Mouse (Mus musculus): Measurements from ENCODE around the gene Bcar3. TPM values are rescaled to one million over a fixed set of nuclear protein-coding genes. Genes with fewer than 3 reads are reported as not detected.

Bcar3 gene
- total and polyA plus RNA-seq, 3 experiments, result not detected

DNA sequence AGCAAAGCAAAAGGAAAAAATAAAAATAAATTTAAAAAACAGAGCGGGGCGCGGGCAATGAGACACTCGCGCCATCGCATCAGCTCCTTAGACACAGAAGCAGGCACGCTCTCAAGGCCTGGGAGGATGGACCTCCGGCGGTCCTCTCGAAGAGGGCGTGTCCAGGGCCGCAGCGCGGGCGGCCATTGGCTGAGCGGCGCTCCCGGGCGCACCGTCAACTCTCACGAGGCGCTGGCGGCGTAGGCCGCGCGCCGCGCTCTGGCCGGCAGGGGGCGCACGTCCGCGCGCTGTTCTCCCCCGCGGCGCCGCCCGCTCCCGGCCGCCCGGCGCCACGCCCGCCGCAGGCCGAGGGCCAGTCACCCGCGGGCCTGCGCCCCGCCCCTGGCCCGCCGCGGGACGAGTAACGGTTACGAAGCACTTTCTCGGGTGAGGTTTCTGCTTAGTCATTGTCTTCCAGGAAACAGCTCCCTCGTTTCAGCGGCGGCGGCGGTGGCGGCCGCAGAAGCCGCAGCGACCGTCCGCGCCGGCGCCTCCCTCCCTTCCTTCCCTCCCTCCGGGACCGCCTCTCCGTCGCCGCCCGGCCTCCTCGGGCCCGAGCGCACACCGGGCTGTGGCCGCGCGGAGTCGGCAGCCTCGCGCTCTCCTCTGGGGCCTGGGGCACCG lies 48.6 kb upstream of the Bcar3 start, which contains the start of gene Gclm (continued):
- TF ChIP-seq MYB (IDR thresholded peaks at IDR 0.05; ENCODE audit: low read depth, low read length) (peak; percentile 83), POLR2AphosphoS2 (IDR thresholded peaks at IDR 0.05; ENCODE audit: low read length) (peak; percentile 66; the same call in 1 of the 2 replicates), MAZ (IDR thresholded peaks at IDR 0.05; ENCODE audit: low read depth, low read length) (peak; percentile 19; the same call in 1 of the 2 replicates)

DNA sequence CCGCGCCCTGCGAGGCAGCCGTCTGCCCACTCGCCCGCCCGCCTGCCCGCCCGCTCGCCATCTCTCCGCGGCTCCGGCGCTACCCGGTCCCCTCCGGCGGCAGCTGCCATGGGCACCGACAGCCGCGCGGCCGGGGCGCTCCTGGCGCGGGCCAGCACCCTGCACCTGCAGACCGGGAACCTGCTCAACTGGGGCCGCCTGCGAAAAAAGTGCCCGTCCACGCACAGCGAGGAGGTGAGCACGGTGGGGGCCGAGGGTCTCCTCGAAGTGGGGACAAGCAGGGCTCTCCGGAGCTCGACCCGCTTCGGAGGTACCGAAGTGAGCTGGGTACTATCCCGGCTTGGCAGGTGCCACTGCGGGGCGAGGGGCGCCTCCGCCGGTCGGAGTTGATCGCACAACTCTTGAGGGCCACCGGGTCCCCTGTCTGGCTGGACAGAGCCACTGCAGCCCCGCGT lies 48.0 kb upstream of the Bcar3 start:
- H3K9ac ChIP-seq (ENCODE audit: control insufficient read depth, low read depth, low read length, poor library complexity, severe bottlenecking), result peak overlapping the region; percentile 89
- H3K4me1 ChIP-seq (ENCODE audit: control insufficient read depth in 1 of 2, insufficient read depth in 2 of 2, low read length in 2 of 2), result peaks cover 12 to 25% of the 10 kb centered on the region in 2 experiments
- peak overlapping the region; percentile 79 to 99 for H3K4me3 ChIP-seq (ENCODE audit: control insufficient read depth in 1 of 2, insufficient read depth in 1 of 2, low read depth in 2 of 2, low read length in 2 of 2)
- H3K9me3 ChIP-seq (replicated peaks; ENCODE audit: insufficient read depth, low read length), result no peaks in the 10 kb centered on the region
- peak overlapping the region; percentile 70 for H3K27ac ChIP-seq (ENCODE audit: control insufficient read depth, low read depth, low read length)
- H3K79me2 ChIP-seq (ENCODE audit: control insufficient read depth, insufficient read depth, low read length, poor library complexity), result peaks cover 48% of the 10 kb centered on the region
- TF ChIP-seq UBTF (IDR thresholded peaks at IDR 0.05; ENCODE audit: borderline replicate concordance, insufficient read depth, low read depth, low read length) (0 out of 2 replicates have a peak, but pooled peaks have one; percentile 79), POLR2A (IDR thresholded peaks at IDR 0.05; ENCODE audit: control insufficient read depth in 1 of 2, insufficient read depth in 1 of 2, low read depth in 1 of 2, low read length in 2 of 2, poor library complexity in 1 of 2) (peak; percentile 8 to 71; a peak in 2 of 4 replicates), POLR2AphosphoS2 (IDR thresholded peaks at IDR 0.05; ENCODE audit: low read length) (no peak), MAZ (IDR thresholded peaks at IDR 0.05; ENCODE audit: low read depth, low read length) (no peak)
- DNase-seq (ENCODE audit: low read depth, low spot score), result peak; percentile 49
- H3K36me3 ChIP-seq (ENCODE audit: control insufficient read depth in 1 of 2, insufficient read depth in 2 of 2, low read length in 2 of 2), result peaks cover 6 to 37% of the 10 kb centered on the region in 2 experiments
- no peaks in the 10 kb centered on the region for H3K27me3 ChIP-seq (ENCODE audit: control insufficient read depth in 1 of 2, insufficient read depth in 2 of 2, low read length in 2 of 2)

DNA sequence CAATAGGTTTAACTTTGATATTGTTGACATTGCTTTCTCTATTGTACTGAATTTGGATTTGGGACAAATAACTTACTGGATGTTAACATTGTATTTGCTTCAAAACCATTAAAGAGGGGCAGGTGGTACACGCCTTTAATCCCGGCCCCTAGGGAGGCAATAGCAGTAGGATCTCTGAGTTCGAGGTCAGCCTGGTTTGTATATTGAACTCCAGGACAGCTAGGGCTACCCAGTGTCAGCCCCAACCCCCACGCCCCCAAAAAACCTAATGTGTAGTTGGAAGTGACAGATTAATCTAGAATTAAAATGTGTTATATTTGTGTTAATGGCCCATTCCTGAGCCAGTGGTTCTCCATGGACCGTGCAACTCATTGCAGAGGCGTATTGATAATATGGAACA lies 47.5 kb upstream of the Bcar3 start:
- H3K36me3 ChIP-seq (ENCODE audit: control insufficient read depth in 1 of 2, insufficient read depth in 2 of 2, low read length in 2 of 2), result peaks cover 6 to 42% of the 10 kb centered on the region in 2 experiments
- H3K79me2 ChIP-seq (ENCODE audit: control insufficient read depth, insufficient read depth, low read length, poor library complexity), result peaks cover 53% of the 10 kb centered on the region
- no peaks in the 10 kb centered on the region for H3K27me3 ChIP-seq (ENCODE audit: control insufficient read depth in 1 of 2, insufficient read depth in 2 of 2, low read length in 2 of 2)
- peak overlapping the region; percentile 79 to 99 for H3K4me3 ChIP-seq (ENCODE audit: control insufficient read depth in 1 of 2, insufficient read depth in 1 of 2, low read depth in 2 of 2, low read length in 2 of 2)
- no peaks in the 10 kb centered on the region for H3K9me3 ChIP-seq (replicated peaks; ENCODE audit: insufficient read depth, low read length)
- TF ChIP-seq MAFK (IDR thresholded peaks at IDR 0.05; ENCODE audit: borderline replicate concordance, low read depth, low read length) (no peak), RCOR1 (IDR thresholded peaks at IDR 0.05; ENCODE audit: low read depth, low read length) (no peak), MYB (IDR thresholded peaks at IDR 0.05; ENCODE audit: low read depth, low read length) (no peak), USF1 (IDR thresholded peaks at IDR 0.05; ENCODE audit: low read depth, low read length) (no peak), POLR2AphosphoS5 (IDR thresholded peaks at IDR 0.05; ENCODE audit: borderline replicate concordance, low read depth, low read length) (no peak), HCFC1 (IDR thresholded peaks at IDR 0.05; ENCODE audit: low read depth, low read length) (no peak), KAT2A (conservative IDR thresholded peaks at IDR 0.05; ENCODE audit: low read depth, low read length) (no peak), CTCF (IDR thresholded peaks at IDR 0.05 in 2 of 3, conservative IDR thresholded peaks at IDR 0.05 in 1 of 3; ENCODE audit: control insufficient read depth in 1 of 3, insufficient read depth in 1 of 3, low read depth in 2 of 3, low read length in 3 of 3, poor library complexity in 1 of 3, severe bottlenecking in 1 of 3) (no peak), TBP (IDR thresholded peaks at IDR 0.05; ENCODE audit: low read depth, low read length) (no peak), CHD1 (IDR thresholded peaks at IDR 0.05; ENCODE audit: low read depth, low read length) (no peak), RAD21 (IDR thresholded peaks at IDR 0.05; ENCODE audit: low read depth, low read length) (no peak), ZNF384 (IDR thresholded peaks at IDR 0.05; ENCODE audit: low read depth, low read length) (no peak), BHLHE40 (IDR thresholded peaks at IDR 0.05; ENCODE audit: borderline replicate concordance, low read depth, low read length) (no peak), ELF1 (IDR thresholded peaks at IDR 0.05; ENCODE audit: low read depth, low read length) (no peak), SMC3 (IDR thresholded peaks at IDR 0.05; ENCODE audit: low read depth, low read length) (no peak), GATA1 (IDR thresholded peaks at IDR 0.05; ENCODE audit: low read depth, low read length) (no peak), UBTF (IDR thresholded peaks at IDR 0.05; ENCODE audit: borderline replicate concordance, insufficient read depth, low read depth, low read length) (no peak), GABPA (IDR thresholded peaks at IDR 0.05; ENCODE audit: low read depth, low read length) (no peak), EP300 (IDR thresholded peaks at IDR 0.05; ENCODE audit: low read depth in 1 of 2, low read length in 2 of 2) (no peak), NELFE (IDR thresholded peaks at IDR 0.05; ENCODE audit: low read depth, low read length) (no peak)
- peaks cover 12 to 27% of the 10 kb centered on the region in 2 experiments for H3K4me1 ChIP-seq (ENCODE audit: control insufficient read depth in 1 of 2, insufficient read depth in 2 of 2, low read length in 2 of 2)
- peak overlapping the region; percentile 70 for H3K27ac ChIP-seq (ENCODE audit: control insufficient read depth, low read depth, low read length)
- peak; percentile 52 for DNase-seq (ENCODE audit: low read depth, low spot score)
- H3K9ac ChIP-seq (ENCODE audit: control insufficient read depth, low read depth, low read length, poor library complexity, severe bottlenecking), result peak overlapping the region; percentile 89

All from MEL (cell line).